Mouse (Mus musculus) heart, postnatal 0 days (tissue): ENCODE data around the gene Gm49486. TPM values are rescaled to one million over a fixed set of nuclear protein-coding genes. Genes with fewer than 3 reads are reported as not detected.
A peak's percentile ranks its signal among the peaks of the same experiment; 100 is the strongest.

ENCODE experiments used
- ATAC-seq: fragments of 200-750 bp; cut with Nextera tagmentation; 2 replicates; pipeline ENCODE4 v1.8.0; 2017; ENCODE audit warnings: low read depth, moderate number of reproducible peaks, moderate library complexity; ENCODE audit not compliant: insufficient read depth
- DNase-seq: peaks from one replicate; pipeline ENCODE4 v3.0.0-alpha.2; 2016; ENCODE audit warnings: low spot score
- H3K27ac ChIP-seq: fragments of 300-500 bp; sonication (generic); 2 replicates; pipeline ENCODE4 v1.5.1; 2014; ENCODE audit warnings: low read depth, mild to moderate bottlenecking
- H3K27me3 ChIP-seq: fragments of 300-500 bp; sonication (generic); 2 replicates; pipeline ENCODE4 v1.6.1; 2014; ENCODE audit warnings: low read length, mixed read lengths; ENCODE audit not compliant: control insufficient read depth, insufficient read depth
- H3K36me3 ChIP-seq: fragments of 300-500 bp; sonication (generic); replicated peaks from 2 replicates; pipeline ENCODE4 v1.6.1; 2014; ENCODE audit warnings: low read length, mixed read lengths; ENCODE audit not compliant: control insufficient read depth, insufficient read depth
- H3K4me1 ChIP-seq: fragments of 300-500 bp; sonication (generic); 2 replicates; pipeline ENCODE4 v1.6.1; 2014; ENCODE audit warnings: antibody characterized with exemption; ENCODE audit not compliant: control insufficient read depth, insufficient read depth
- H3K4me2 ChIP-seq: fragments of 300-500 bp; sonication (generic); 2 replicates; pipeline ENCODE4 v1.6.1; 2014; ENCODE audit warnings: low read depth, mild to moderate bottlenecking, low read length, moderate library complexity
- H3K4me3 ChIP-seq: fragments of 300-500 bp; sonication (generic); 2 replicates; pipeline ENCODE4 v1.5.1; 2014; ENCODE audit warnings: low read depth, low read length
- H3K9ac ChIP-seq: fragments of 300-500 bp; sonication (generic); replicated peaks from 2 replicates; pipeline ENCODE4 v1.6.1; 2014; ENCODE audit warnings: low read depth, low read length, mixed read lengths
- H3K9me3 ChIP-seq: fragments of 300-500 bp; sonication (generic); replicated peaks from 2 replicates; pipeline ENCODE4 v1.6.1; 2016; ENCODE audit warnings: low read length; ENCODE audit not compliant: control insufficient read depth
- CTCF ChIP-seq: IDR thresholded peaks from 2 replicates; pipeline ENCODE4 v1.5.1; 2016; ENCODE audit warnings: antibody characterized with exemption, control low read depth, low read depth
- EP300 ChIP-seq: IDR thresholded peaks from 2 replicates; pipeline ENCODE4 v1.6.1; 2016; ENCODE audit warnings: antibody characterized with exemption, low read depth
- WGBS: fragments of 180-500 bp; shearing (Covaris S2); extraction: QIAGEN DNeasy Blood & Tissue Kit; methylation state at CpG from one replicate; pipeline ENCODE4 v1.1.7; 2014; 5-methylcytosine and 5-hydroxymethylcytosine counted together
- polyA plus RNA-seq: library from polyadenylated mRNA; unstranded; fragments of >200 nt; fragmentation: Nextera tagmentation; extraction: Ambion mirVana; gene quantifications from 2 replicates; pipeline ENCODE4 v1.2.1, GENCODE M21; 2015
- total RNA-seq: library from RNA; depleted of rRNA; stranded (reverse); fragments of >200 nt; gene quantifications from 2 replicates; pipeline ENCODE4 v1.2.3, GENCODE M21; 2014; ENCODE audit warnings: low replicate concordance

Gene Gm49486
- total and polyA plus RNA-seq, 2 experiments from 2014 or later: 0.74 to 0.80 TPM

GRCm38 (mm10) chr15:79273020-79273419 is 43.8 kb downstream of the Gm49486 start:
- H3K9ac ChIP-seq: no peak overlapping the region
- no peak for TF ChIP-seq EP300
- no peak for TF ChIP-seq CTCF
- ATAC-seq: no peak
- H3K36me3 ChIP-seq: no peaks in the 10 kb centered on the region
- no peak overlapping the region for H3K27ac ChIP-seq
- no peaks in the 10 kb centered on the region for H3K27me3 ChIP-seq
- DNase-seq: no peak
- H3K4me3 ChIP-seq: no peak overlapping the region
- H3K4me1 ChIP-seq: peaks cover 7% of the 10 kb centered on the region; the same call in 1 of the 2 replicates
- no peaks in the 10 kb centered on the region for H3K9me3 ChIP-seq
- 56% methylated on average over 10 of the region's 10 CpGs for WGBS
- H3K4me2 ChIP-seq: no peak overlapping the region

GRCm38 (mm10) chr15:79277728-79278127 is 48.5 kb downstream of the Gm49486 start:
- 60% methylated on average over 10 of the region's 10 CpGs for WGBS
- H3K27me3 ChIP-seq: no peaks in the 10 kb centered on the region
- no peak for ATAC-seq

GRCm38 (mm10) chr15:79280209-79280608 is 51.0 kb downstream of the Gm49486 start:
- no peaks in the 10 kb centered on the region; the same call in 1 of the 2 replicates for H3K4me1 ChIP-seq
- H3K4me2 ChIP-seq: no peak overlapping the region
- DNase-seq (no peak), ATAC-seq (no peak)
- no peaks in the 10 kb centered on the region for H3K36me3 ChIP-seq
- 32% methylated on average over 6 of the region's 6 CpGs for WGBS
- TF ChIP-seq EP300 (no peak), CTCF (peak; percentile 50)
- H3K9me3 ChIP-seq: no peaks in the 10 kb centered on the region
- no peak overlapping the region for H3K4me3 ChIP-seq
- H3K27me3 ChIP-seq: no peaks in the 10 kb centered on the region
- no peak overlapping the region for H3K9ac ChIP-seq
- no peak overlapping the region for H3K27ac ChIP-seq

More at GRCm38 (mm10) chr15:79277728-79278127, 48.5 kb downstream of the Gm49486 start:
- H3K9ac ChIP-seq: no peak overlapping the region
- H3K4me2 ChIP-seq: no peak overlapping the region
- H3K4me3 ChIP-seq: no peak overlapping the region
- no peak overlapping the region for H3K27ac ChIP-seq
- DNase-seq: no peak
- no peaks in the 10 kb centered on the region for H3K36me3 ChIP-seq
- H3K4me1 ChIP-seq: no peaks in the 10 kb centered on the region; the same call in 1 of the 2 replicates
- TF ChIP-seq CTCF (no peak), EP300 (no peak)
- H3K9me3 ChIP-seq: no peaks in the 10 kb centered on the region

- H3K36me3 ChIP-seq: no peaks in the 10 kb centered on the region
- peak; percentile 8 for DNase-seq
- H3K27me3 ChIP-seq: no peaks in the 10 kb centered on the region
- no peak overlapping the region for H3K9ac ChIP-seq
- H3K4me1 ChIP-seq: no peaks in the 10 kb centered on the region; the same call in 1 of the 2 replicates
- 42% methylated on average over 5 of the region's 5 CpGs for WGBS
- H3K27ac ChIP-seq: no peak overlapping the region
- TF ChIP-seq CTCF (peak; percentile 34), EP300 (no peak)
- H3K4me3 ChIP-seq: no peak overlapping the region
- H3K4me2 ChIP-seq: no peak overlapping the region
- ATAC-seq: peak; percentile 59; the same call in 1 of the 2 replicates
- H3K9me3 ChIP-seq: no peaks in the 10 kb centered on the region
Observed at GRCm38 (mm10) chr15:79280850-79281249, 51.7 kb downstream of the Gm49486 start.

GRCm38 (mm10) chr15:79281389-79281788 is 52.2 kb downstream of the Gm49486 start:
- H3K4me2 ChIP-seq: no peak overlapping the region
- H3K9ac ChIP-seq: no peak overlapping the region
- no peaks in the 10 kb centered on the region for H3K27me3 ChIP-seq
- H3K4me1 ChIP-seq: no peaks in the 10 kb centered on the region; the same call in 1 of the 2 replicates
- no peak for TF ChIP-seq EP300
- TF ChIP-seq CTCF: no peak
- no peaks in the 10 kb centered on the region for H3K9me3 ChIP-seq
- no peaks in the 10 kb centered on the region; the same call in 1 of the 2 replicates for H3K36me3 ChIP-seq
- ATAC-seq (no peak), DNase-seq (no peak)
- WGBS: 71% methylated on average over 1 of the region's 1 CpGs
- no peak overlapping the region for H3K27ac ChIP-seq
- H3K4me3 ChIP-seq: no peak overlapping the region

- 65% methylated on average over 5 of the region's 5 CpGs for WGBS
- no peaks in the 10 kb centered on the region; the same call in 1 of the 2 replicates for H3K4me1 ChIP-seq
- no peak overlapping the region for H3K9ac ChIP-seq
- ATAC-seq (no peak), DNase-seq (no peak)
- no peaks in the 10 kb centered on the region for H3K27me3 ChIP-seq
- H3K36me3 ChIP-seq: no peaks in the 10 kb centered on the region; the same call in 1 of the 2 replicates
- H3K9me3 ChIP-seq: no peaks in the 10 kb centered on the region
- TF ChIP-seq EP300 (no peak), CTCF (no peak)
- no peak overlapping the region for H3K4me3 ChIP-seq
- no peak overlapping the region for H3K4me2 ChIP-seq
- no peak overlapping the region for H3K27ac ChIP-seq
Observed at GRCm38 (mm10) chr15:79282434-79282833, 53.2 kb downstream of the Gm49486 start.
